In the genomic region with DNA sequence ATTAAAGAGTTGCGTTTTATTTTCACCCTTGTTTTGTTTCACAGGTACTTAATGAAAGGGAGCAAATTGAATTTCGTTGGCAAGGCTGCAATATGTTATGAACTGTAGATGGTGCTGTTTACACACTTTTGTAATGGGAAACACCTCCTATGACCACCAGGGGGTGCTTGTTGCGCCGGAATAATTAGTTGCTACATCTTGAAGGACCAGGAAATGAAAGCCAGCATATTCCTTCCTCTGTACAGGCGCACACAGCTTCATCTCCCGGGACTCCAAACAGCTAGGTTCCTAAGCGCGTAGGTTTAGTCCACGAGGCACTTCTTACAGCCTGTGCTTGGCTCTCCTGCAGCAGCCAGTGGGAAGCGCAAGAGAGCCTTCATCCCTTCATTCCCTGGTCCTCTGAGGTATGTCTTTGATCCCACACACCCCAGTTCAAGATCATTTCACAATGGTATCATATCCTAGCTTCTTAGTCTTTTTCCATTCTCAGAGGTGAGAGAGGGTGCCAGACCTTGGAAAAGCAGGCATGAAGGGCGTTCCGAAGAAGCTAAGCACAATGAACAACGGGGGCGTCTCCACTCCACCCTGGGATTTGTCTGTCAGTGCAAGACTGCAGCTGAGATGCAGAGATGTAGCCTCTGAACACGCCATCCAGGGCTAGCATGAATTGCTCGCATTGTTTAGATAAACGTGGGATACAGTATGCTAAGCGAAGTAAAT, we compare ENCODE assay signal across 8 mouse cellular contexts.
DNase-seq lines count a peak whose midpoint lies in the region; ATAC-seq and TF ChIP-seq lines count a peak whose summit lies in the region.

No protein-coding gene starts in this region.

- TF ChIP-seq EP300 in heart, postnatal 0 days (IDR thresholded peaks at IDR 0.05; ENCODE audit: low read depth) = no peak
- no peak for TF ChIP-seq EP300 in liver, embryonic 14.5 days (IDR thresholded peaks at IDR 0.05; ENCODE audit: low read depth)

- ATAC-seq in forebrain, embryonic 12.5 days (ENCODE audit: low FRiP score) = peak; percentile 57; the same call in 1 of the 2 replicates
- ATAC-seq in heart, postnatal 0 days (ENCODE audit: insufficient read depth, low read depth) = peak; percentile 39; the same call in 1 of the 2 replicates
- ATAC-seq in liver, embryonic 14.5 days (ENCODE audit: insufficient read depth) = no peak
- peak; percentile 72 for ATAC-seq in neural tube, embryonic 12.5 days (ENCODE audit: low FRiP score, low read depth)

- 38% methylated on average over 18 of the region's 18 CpGs for WGBS in forebrain, embryonic 12.5 days
- 26% methylated on average over 18 of the region's 18 CpGs for WGBS in heart, postnatal 0 days
- WGBS in liver, embryonic 14.5 days (ENCODE audit: insufficient replicate concordance) = 33% methylated on average over 18 of the region's 18 CpGs
- 37% methylated on average over 18 of the region's 18 CpGs for WGBS in neural tube, embryonic 12.5 days

- no peak overlapping the region for H3K4me3 ChIP-seq in E14TG2a.4 (replicated peaks; ENCODE audit: low read length)
- H3K4me3 ChIP-seq in forebrain, embryonic 12.5 days (replicated peaks) = peak overlapping the region; percentile 23; the same call in 1 of the 2 replicates
- H3K4me3 ChIP-seq in heart, postnatal 0 days (ENCODE audit: low read depth, low read length) = no peak overlapping the region
- no peak overlapping the region for H3K4me3 ChIP-seq in liver, embryonic 14.5 days (ENCODE audit: insufficient read depth in 1 of 2, low read depth in 2 of 2, low read length in 2 of 2)
- H3K4me3 ChIP-seq in neural tube, embryonic 12.5 days = no peak overlapping the region; the same call in 1 of the 2 replicates

- H3K9me3 ChIP-seq in E14TG2a.4 (ENCODE audit: low read length) = no peaks in the 10 kb centered on the region
- no peaks in the 10 kb centered on the region for H3K9me3 ChIP-seq in forebrain, embryonic 12.5 days
- no peaks in the 10 kb centered on the region for H3K9me3 ChIP-seq in heart, postnatal 0 days (replicated peaks; ENCODE audit: control insufficient read depth, low read length)
- H3K9me3 ChIP-seq in liver, embryonic 14.5 days (ENCODE audit: control insufficient read depth, low read length) = no peaks in the 10 kb centered on the region
- H3K9me3 ChIP-seq in neural tube, embryonic 12.5 days = no peaks in the 10 kb centered on the region

- peak overlapping the region; percentile 44 for H3K9ac ChIP-seq in forebrain, embryonic 12.5 days
- no peak overlapping the region for H3K9ac ChIP-seq in heart, postnatal 0 days (replicated peaks; ENCODE audit: low read depth, low read length)
- no peak overlapping the region for H3K9ac ChIP-seq in liver, embryonic 14.5 days (replicated peaks)
- H3K9ac ChIP-seq in neural tube, embryonic 12.5 days = no peak overlapping the region

- H3K36me3 ChIP-seq in E14TG2a.4 (ENCODE audit: insufficient read depth, low read length) = no peaks in the 10 kb centered on the region
- H3K36me3 ChIP-seq in forebrain, embryonic 12.5 days (replicated peaks) = no peaks in the 10 kb centered on the region
- no peaks in the 10 kb centered on the region for H3K36me3 ChIP-seq in heart, postnatal 0 days (replicated peaks; ENCODE audit: control insufficient read depth, insufficient read depth, low read length)
- no peaks in the 10 kb centered on the region for H3K36me3 ChIP-seq in liver, embryonic 14.5 days (replicated peaks; ENCODE audit: control insufficient read depth, insufficient read depth, low read depth)
- H3K36me3 ChIP-seq in neural tube, embryonic 12.5 days = no peaks in the 10 kb centered on the region

- TF ChIP-seq CTCF in E14TG2a.4 (conservative IDR thresholded peaks at IDR 0.05; ENCODE audit: low read length) = peak; percentile 94
- peak; percentile 100 for TF ChIP-seq CTCF in heart, postnatal 0 days (IDR thresholded peaks at IDR 0.05; ENCODE audit: low read depth)
- TF ChIP-seq CTCF in liver, embryonic 14.5 days (IDR thresholded peaks at IDR 0.05; ENCODE audit: low read depth) = peak; percentile 90

- H3K4me1 ChIP-seq in E14TG2a.4 (replicated peaks; ENCODE audit: low read depth, low read length) = peaks cover 7% of the 10 kb centered on the region; the same call in 1 of the 2 replicates
- H3K4me1 ChIP-seq in forebrain, embryonic 12.5 days = peaks cover 3% of the 10 kb centered on the region; the same call in 1 of the 2 replicates
- peaks cover 4% of the 10 kb centered on the region; the same call in 1 of the 2 replicates for H3K4me1 ChIP-seq in heart, postnatal 0 days (ENCODE audit: control insufficient read depth, insufficient read depth)
- H3K4me1 ChIP-seq in liver, embryonic 14.5 days (replicated peaks; ENCODE audit: control insufficient read depth in 2 of 2, insufficient read depth in 2 of 2, low read length in 1 of 2) = no peaks in the 10 kb centered on the region
- H3K4me1 ChIP-seq in neural tube, embryonic 12.5 days = no peaks in the 10 kb centered on the region

- DNase-seq in c-Kit-positive CD71-negative TER-119-negative erythroid progenitor cells, embryonic 14.5 days (ENCODE audit: low read depth) = peak; percentile 58
- DNase-seq in heart, postnatal 0 days (ENCODE audit: low spot score) = peak; percentile 74
- DNase-seq in kidney, postnatal 36 days = peak; percentile 76 to 80
- DNase-seq in liver, embryonic 14.5 days (ENCODE audit: low read depth in 3 of 3, low spot score in 3 of 3) = peak; percentile 19 to 27 (median 24)
- peak; percentile 74 for DNase-seq in testis, postnatal 10 days (ENCODE audit: low spot score)

- peaks cover 26% of the 10 kb centered on the region for H3K27me3 ChIP-seq in E14TG2a.4 (ENCODE audit: insufficient read depth, low read length)
- peaks cover 24% of the 10 kb centered on the region for H3K27me3 ChIP-seq in forebrain, embryonic 12.5 days
- H3K27me3 ChIP-seq in heart, postnatal 0 days (ENCODE audit: control insufficient read depth, insufficient read depth, low read length) = peaks cover 6% of the 10 kb centered on the region; the same call in 1 of the 2 replicates
- no peaks in the 10 kb centered on the region for H3K27me3 ChIP-seq in liver, embryonic 14.5 days (ENCODE audit: control insufficient read depth, insufficient read depth, low read length)
- no peaks in the 10 kb centered on the region for H3K27me3 ChIP-seq in neural tube, embryonic 12.5 days (replicated peaks)

- H3K27ac ChIP-seq in forebrain, embryonic 12.5 days = no peak overlapping the region
- no peak overlapping the region for H3K27ac ChIP-seq in heart, postnatal 0 days (ENCODE audit: low read depth)
- no peak overlapping the region for H3K27ac ChIP-seq in liver, embryonic 14.5 days
- no peak overlapping the region for H3K27ac ChIP-seq in neural tube, embryonic 12.5 days

- peak overlapping the region; percentile 46 for H3K4me2 ChIP-seq in forebrain, embryonic 12.5 days
- peak overlapping the region; percentile 54 for H3K4me2 ChIP-seq in heart, postnatal 0 days (ENCODE audit: low read depth, low read length)
- H3K4me2 ChIP-seq in liver, embryonic 14.5 days (ENCODE audit: low read depth) = no peak overlapping the region
- H3K4me2 ChIP-seq in neural tube, embryonic 12.5 days (replicated peaks) = peak overlapping the region; percentile 58

Comparison
In these comparisons a context has a peak if more than half of its experiments do, and no peak if none do; other contexts are left out.
1. DNase-seq: peak in every context shown above with its lines; median percentile 78 in kidney, postnatal 36 days; 74 in heart, postnatal 0 days; 74 in testis, postnatal 10 days; 58 in c-Kit-positive CD71-negative TER-119-negative erythroid progenitor cells, embryonic 14.5 days; 24 in liver, embryonic 14.5 days.